8 mouse cellular contexts compared by ENCODE assay signal in genomic region chr11:52281568-52282328, GRCm38 (mm10). TPM values are rescaled to one million over a fixed set of nuclear protein-coding genes. Genes with fewer than 3 reads are reported as not detected.
DNase-seq lines count a peak whose midpoint lies in the region; ATAC-seq and TF ChIP-seq lines count a peak whose summit lies in the region.

No protein-coding gene starts in this region.

- H3K27me3 ChIP-seq in heart, embryonic 15.5 days: peaks cover 21% of the 10 kb centered on the region
- H3K27me3 ChIP-seq in hindbrain, embryonic 15.5 days: peaks cover 36% of the 10 kb centered on the region
- H3K27me3 ChIP-seq in midbrain, embryonic 16.5 days (ENCODE audit: control insufficient read depth, insufficient read depth, low read depth, low read length): peaks cover 27% of the 10 kb centered on the region

- WGBS in heart, embryonic 15.5 days: 72% methylated on average over 19 of the region's 19 CpGs
- WGBS in hindbrain, embryonic 15.5 days: 69% methylated on average over 19 of the region's 19 CpGs
- 62% methylated on average over 19 of the region's 19 CpGs for WGBS in midbrain, embryonic 16.5 days

- H3K4me1 ChIP-seq in heart, embryonic 15.5 days (replicated peaks): peaks cover 25% of the 10 kb centered on the region
- H3K4me1 ChIP-seq in ES-E14 (ENCODE audit: control insufficient read depth in 2 of 2, insufficient read depth in 2 of 2, low read length in 2 of 2, poor library complexity in 1 of 2): peaks cover 6 to 30% of the 10 kb centered on the region in 2 experiments; a peak in 3 of 4 replicates
- peaks cover 30% of the 10 kb centered on the region for H3K4me1 ChIP-seq in hindbrain, embryonic 15.5 days (replicated peaks)
- peaks cover 21% of the 10 kb centered on the region for H3K4me1 ChIP-seq in midbrain, embryonic 16.5 days (ENCODE audit: control insufficient read depth, insufficient read depth, low read length)

- H3K9me3 ChIP-seq in heart, embryonic 15.5 days (replicated peaks): no peaks in the 10 kb centered on the region
- no peaks in the 10 kb centered on the region for H3K9me3 ChIP-seq in ES-E14 (ENCODE audit: control insufficient read depth, insufficient read depth, low read depth, low read length)
- no peaks in the 10 kb centered on the region for H3K9me3 ChIP-seq in hindbrain, embryonic 15.5 days
- no peaks in the 10 kb centered on the region for H3K9me3 ChIP-seq in midbrain, embryonic 16.5 days (replicated peaks; ENCODE audit: control insufficient read depth, low read length, poor library complexity, severe bottlenecking)

- H3K4me2 ChIP-seq in heart, embryonic 15.5 days: peak overlapping the region; percentile 98
- H3K4me2 ChIP-seq in hindbrain, embryonic 15.5 days: peak overlapping the region; percentile 96
- peak overlapping the region; percentile 10; the same call in 1 of the 2 replicates for H3K4me2 ChIP-seq in midbrain, embryonic 16.5 days (ENCODE audit: low read length)

- H3K36me3 ChIP-seq in heart, embryonic 15.5 days: no peaks in the 10 kb centered on the region
- H3K36me3 ChIP-seq in ES-E14 (ENCODE audit: control insufficient read depth, insufficient read depth, low read length, poor library complexity, severe bottlenecking): peaks cover 30% of the 10 kb centered on the region; the same call in 1 of the 2 replicates
- H3K36me3 ChIP-seq in hindbrain, embryonic 15.5 days: no peaks in the 10 kb centered on the region
- no peaks in the 10 kb centered on the region for H3K36me3 ChIP-seq in midbrain, embryonic 16.5 days (ENCODE audit: control insufficient read depth, insufficient read depth, low read length)

- in situ Hi-C loops in ES-E14 (cut with MboI; ENCODE audit: low sequenced_read_pairs in 2 of 2, unreplicated experiment in 2 of 2): no loop called here

- no peak overlapping the region for H3K27ac ChIP-seq in heart, embryonic 15.5 days
- no peak overlapping the region for H3K27ac ChIP-seq in ES-E14 (ENCODE audit: insufficient read depth, low read depth, low read length, poor library complexity, severe bottlenecking)
- no peak overlapping the region for H3K27ac ChIP-seq in hindbrain, embryonic 15.5 days (replicated peaks)
- H3K27ac ChIP-seq in midbrain, embryonic 16.5 days (ENCODE audit: low read length): no peak overlapping the region

- intact Hi-C loops in heart, postnatal 14 days (cut with DNase I): loop anchor here (1.0 kb wide), 1 partner anchor 18 kb away; no protein-coding TSS in a partner anchor

- peak overlapping the region; percentile 62 for H3K4me3 ChIP-seq in heart, embryonic 15.5 days
- peak overlapping the region; percentile 81 to 86 for H3K4me3 ChIP-seq in ES-E14 (ENCODE audit: insufficient read depth in 1 of 2, low read depth in 1 of 2, low read length in 2 of 2, poor library complexity in 1 of 2, severe bottlenecking in 1 of 2)
- peak overlapping the region; percentile 69 for H3K4me3 ChIP-seq in hindbrain, embryonic 15.5 days
- H3K4me3 ChIP-seq in midbrain, embryonic 16.5 days (ENCODE audit: low read depth, low read length): no peak overlapping the region

- no peak overlapping the region for H3K9ac ChIP-seq in heart, embryonic 15.5 days
- no peak overlapping the region for H3K9ac ChIP-seq in ES-E14 (ENCODE audit: insufficient read depth, low read depth, low read length, poor library complexity, severe bottlenecking)
- H3K9ac ChIP-seq in hindbrain, embryonic 15.5 days: no peak overlapping the region
- H3K9ac ChIP-seq in midbrain, embryonic 16.5 days (ENCODE audit: low read depth, low read length): no peak overlapping the region

- no peak for DNase-seq in heart, postnatal 14 days
- DNase-seq in ES-E14 (ENCODE audit: low read depth, low spot score): no peak
- DNase-seq in spleen, adult 18-20 months: no peak
- DNase-seq in urinary bladder, postnatal 14 days (ENCODE audit: low spot score): no peak

- ATAC-seq in heart, embryonic 15.5 days (replicated peaks; ENCODE audit: insufficient number of reproducible peaks, insufficient read depth, low FRiP score, low read depth): no peak
- no peak for ATAC-seq in hindbrain, embryonic 15.5 days (ENCODE audit: low FRiP score, low read depth)
- ATAC-seq in midbrain, embryonic 16.5 days: no peak
- no peak for ATAC-seq in erythroblast, adult 5-6 weeks (replicated peaks; ENCODE audit: low FRiP score, poor library complexity, severe bottlenecking)

TF ChIP-seq in ES-E14, 5 proteins besides CTCF, POLR2A, EP300 and RAD21:
- TF ChIP-seq MAFK (IDR thresholded peaks at IDR 0.05; ENCODE audit: insufficient read depth, low read depth, low read length): no peak
- TF ChIP-seq ZNF384 (IDR thresholded peaks at IDR 0.05; ENCODE audit: low read depth, low read length): 0 out of 2 replicates have a peak, but pooled peaks have one; percentile 52

RNA-seq across cellular contexts. Expression of gene Tcf7, which starts 1.1 kb away (rescaled TPM):
- 5.0 and 36.0 TPM in 2 replicates for polyA plus RNA-seq in heart, embryonic 15.5 days (2015; fragmentation: Nextera tagmentation; extraction: Ambion mirVana)
- 10 to 100 TPM in 1 of 2 experiments, 1 to 10 TPM in 1; 3.2 to 45.5 TPM for total RNA-seq in heart, postnatal 14 days (2021)
- 8.1 and 8.4 TPM in 2 replicates for total RNA-seq in ES-E14 (2012; rRNA removed)
- polyA plus RNA-seq in hindbrain, embryonic 15.5 days (2015; fragmentation: Nextera tagmentation; extraction: Ambion mirVana): 5.2 and 5.8 TPM in 2 replicates
- 2.3 and 3.2 TPM in 2 replicates for polyA plus RNA-seq in midbrain, embryonic 16.5 days (2015; fragmentation: Nextera tagmentation; extraction: Ambion mirVana)
- total RNA-seq in erythroblast, adult 5-6 weeks (2015; ENCODE audit: low replicate concordance): 1.7 and 1.9 TPM in 2 replicates
- 0.28 and 0.68 TPM in 2 replicates for total RNA-seq in erythroblast, adult 5-6 weeks (2017; ENCODE audit: low replicate concordance)

RNA-seq across cellular contexts. Expression of gene Skp1a, which starts 50.0 kb away (rescaled TPM):
- 464 and 512 TPM in 2 replicates for polyA plus RNA-seq in heart, embryonic 15.5 days (2015; fragmentation: Nextera tagmentation; extraction: Ambion mirVana)
- total RNA-seq in heart, postnatal 14 days (2021): 100 to 1,000 TPM; 225 to 227 TPM
- total RNA-seq in ES-E14 (2012; rRNA removed): 204 and 317 TPM in 2 replicates
- 975 and 989 TPM in 2 replicates for polyA plus RNA-seq in hindbrain, embryonic 15.5 days (2015; fragmentation: Nextera tagmentation; extraction: Ambion mirVana)
- 1,072 and 1,120 TPM in 2 replicates for polyA plus RNA-seq in midbrain, embryonic 16.5 days (2015; fragmentation: Nextera tagmentation; extraction: Ambion mirVana)
- total RNA-seq in erythroblast, adult 5-6 weeks (2015; ENCODE audit: low replicate concordance): 80.5 and 95.3 TPM in 2 replicates
- 81.2 and 90.5 TPM in 2 replicates for total RNA-seq in erythroblast, adult 5-6 weeks (2017; ENCODE audit: low replicate concordance)

Comparison
In these comparisons a context has a peak if more than half of its experiments do, and no peak if none do; other contexts are left out.
1. H3K4me2 ChIP-seq: peak in every context shown above with its lines; median percentile 98 in heart, embryonic 15.5 days; 96 in hindbrain, embryonic 15.5 days; 10 in midbrain, embryonic 16.5 days.